Mouse (Mus musculus) urinary bladder, postnatal 4 days (tissue): ENCODE data around the gene Cacng3.
A peak's percentile ranks its signal among the peaks of the same experiment; 100 is the strongest.

Source experiments
- DNase-seq, 2 experiments: peaks; one replicate each; pipeline ENCODE4 v3.0.0; 2021 to 2022; ENCODE audit warnings: low spot score in 2 of 2

Gene Cacng3

DNA sequence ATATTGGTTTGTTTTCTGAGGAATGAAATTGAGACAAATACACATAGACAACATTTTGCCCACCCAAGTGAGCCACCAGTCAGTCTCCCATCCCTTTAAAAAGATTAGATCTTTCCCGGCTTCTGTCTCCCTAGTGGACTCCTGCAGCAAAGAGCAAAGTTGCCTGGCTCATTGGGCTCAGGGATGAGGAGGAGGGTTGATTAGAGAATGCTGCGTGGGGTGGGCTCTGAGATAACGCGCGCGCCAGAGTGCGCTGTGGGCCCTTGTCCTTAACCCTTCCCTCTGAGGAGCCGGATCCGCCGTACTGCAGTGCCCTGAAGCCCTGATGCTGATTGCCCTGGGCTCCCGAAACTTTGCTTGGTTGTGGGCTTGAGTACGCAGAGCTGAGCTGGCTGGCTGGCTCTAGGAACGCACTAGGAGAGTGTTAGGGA lies at the start of gene Cacng3:
Gene Cacng3, plus strand, starts transcription at position 51 of the 431 bp plus-strand sequence.
- DNase-seq = no peak

DNA sequence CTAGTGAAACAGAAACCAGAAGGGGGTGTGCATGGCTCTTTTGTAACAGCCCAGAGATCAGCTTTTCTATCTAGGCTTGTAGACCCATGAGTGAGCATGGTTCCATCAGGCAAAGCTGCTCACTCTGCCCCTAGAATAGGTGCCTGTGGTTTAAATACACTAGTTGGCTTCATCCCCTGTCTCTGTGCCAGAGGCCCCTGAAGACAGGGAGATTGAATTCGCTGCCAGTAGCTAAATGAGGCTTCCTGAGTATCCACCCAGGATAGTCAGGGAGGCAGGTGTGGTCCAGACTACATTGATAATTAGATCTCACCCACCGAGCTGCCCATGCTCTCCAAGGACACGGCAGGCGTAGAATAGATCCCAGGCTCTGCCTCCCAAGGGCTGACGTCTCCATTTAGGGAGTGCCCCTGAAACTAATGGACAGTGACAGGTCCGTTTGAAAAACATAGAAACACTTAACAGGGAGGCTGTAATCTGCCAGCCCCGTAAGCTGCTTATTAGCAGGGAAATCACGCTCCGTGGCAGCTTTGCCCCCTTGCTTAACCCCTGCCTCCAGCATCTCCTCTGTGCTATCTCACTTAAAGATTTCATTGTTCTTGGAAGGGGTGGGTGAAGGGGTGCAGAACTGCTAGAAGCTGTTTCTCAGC lies 48.0 kb upstream of the Cacng3 start:
- no peak for DNase-seq

DNA sequence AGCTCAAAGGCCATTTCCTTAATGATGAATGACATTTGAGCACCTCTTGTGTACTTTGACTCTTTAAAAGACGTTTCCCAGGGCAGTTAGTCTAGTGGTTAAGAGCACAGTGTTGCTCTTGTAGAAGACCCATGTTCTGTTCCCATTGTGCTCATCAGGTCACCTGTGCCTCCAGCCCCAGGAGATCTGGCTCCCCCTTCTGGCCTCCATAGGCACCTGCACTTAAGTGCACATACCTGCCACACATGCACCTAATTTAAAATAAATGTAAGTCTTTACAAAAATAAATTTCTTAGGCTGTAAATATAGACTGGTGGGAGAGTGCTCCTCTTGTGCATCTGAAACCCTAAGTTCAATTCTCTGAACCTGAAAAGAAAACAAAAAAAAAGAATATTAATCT lies 46.5 kb upstream of the Cacng3 start:
- DNase-seq = no peak

DNA sequence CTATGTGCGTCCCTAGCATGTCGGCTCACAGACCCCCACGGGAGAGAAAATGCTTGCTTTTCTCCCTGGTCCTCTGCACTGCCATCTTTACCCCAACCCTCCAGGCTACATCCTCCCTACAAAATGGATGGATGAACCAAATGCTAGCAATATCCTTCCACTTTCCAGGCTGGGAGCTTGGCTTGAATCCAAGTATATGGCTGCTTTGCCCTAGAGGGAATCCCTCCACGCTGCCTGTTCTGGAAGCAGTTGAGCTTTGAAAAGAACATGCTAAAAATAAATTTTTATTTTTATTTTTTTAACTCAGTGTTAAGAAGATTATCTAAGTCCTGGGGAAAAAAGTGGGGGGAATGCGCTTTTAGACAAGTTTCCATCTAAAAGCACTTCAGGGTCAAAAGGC lies 42.2 kb upstream of the Cacng3 start:
- no peak for DNase-seq

DNA sequence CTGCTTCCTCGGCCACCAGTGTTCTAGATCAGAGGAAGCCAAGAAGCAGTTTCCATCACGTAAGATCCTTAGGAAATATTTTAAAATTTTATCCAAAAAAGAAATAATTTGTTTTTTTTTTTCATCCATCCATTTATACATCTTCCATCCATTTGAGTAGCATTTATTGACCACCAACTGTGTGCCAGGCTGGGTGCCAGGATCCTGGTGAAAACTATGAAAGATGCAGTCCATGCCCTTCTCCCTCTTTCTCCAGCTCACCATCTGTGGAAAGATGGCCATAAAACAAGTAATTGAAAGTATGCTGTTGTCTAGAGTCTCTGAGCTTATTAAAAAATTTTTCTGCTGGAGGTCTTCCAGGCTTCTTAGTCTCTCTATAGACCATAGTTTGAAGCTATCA lies 39.9 kb upstream of the Cacng3 start:
- DNase-seq = no peak

DNA sequence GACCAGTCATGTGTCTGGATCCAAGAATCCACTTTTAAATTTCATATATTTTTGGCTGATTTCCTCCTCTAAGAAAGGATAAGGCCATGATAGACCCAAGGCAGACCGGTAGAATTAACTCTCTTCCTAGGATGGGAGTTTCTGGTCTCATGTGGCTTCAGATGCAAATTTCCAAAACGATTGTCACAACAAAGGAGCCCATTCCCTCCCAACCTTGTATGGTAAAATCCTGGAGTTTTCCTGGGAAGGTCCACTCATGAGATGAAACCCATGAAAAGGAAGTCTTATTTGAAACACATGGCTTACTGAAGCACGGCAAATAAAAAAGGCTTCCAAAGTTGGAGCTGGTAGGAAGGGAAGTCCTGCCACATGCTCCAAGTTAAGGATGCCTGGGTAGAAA lies 39.1 kb upstream of the Cacng3 start:
- DNase-seq = no peak

DNA sequence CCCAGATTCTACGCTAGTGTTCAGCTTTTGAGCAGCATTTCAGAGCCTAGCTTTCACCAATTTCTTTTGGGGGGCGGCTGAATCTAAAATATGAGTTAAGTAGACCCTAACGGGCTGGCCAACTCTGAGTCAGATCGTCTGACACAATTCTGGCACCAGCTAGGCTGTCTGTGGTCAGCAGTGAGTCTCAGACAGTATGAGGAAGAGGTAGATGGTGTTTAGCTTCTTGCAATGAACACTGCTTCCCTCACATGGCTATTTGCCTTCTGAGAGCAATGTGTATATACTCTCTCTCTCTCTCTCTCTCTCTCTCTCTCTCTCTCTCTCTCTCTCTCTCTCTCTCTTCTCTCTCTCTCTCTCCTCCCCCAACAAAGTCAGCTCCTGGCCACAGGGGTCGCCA lies 37.3 kb upstream of the Cacng3 start:
- DNase-seq = no peak

DNA sequence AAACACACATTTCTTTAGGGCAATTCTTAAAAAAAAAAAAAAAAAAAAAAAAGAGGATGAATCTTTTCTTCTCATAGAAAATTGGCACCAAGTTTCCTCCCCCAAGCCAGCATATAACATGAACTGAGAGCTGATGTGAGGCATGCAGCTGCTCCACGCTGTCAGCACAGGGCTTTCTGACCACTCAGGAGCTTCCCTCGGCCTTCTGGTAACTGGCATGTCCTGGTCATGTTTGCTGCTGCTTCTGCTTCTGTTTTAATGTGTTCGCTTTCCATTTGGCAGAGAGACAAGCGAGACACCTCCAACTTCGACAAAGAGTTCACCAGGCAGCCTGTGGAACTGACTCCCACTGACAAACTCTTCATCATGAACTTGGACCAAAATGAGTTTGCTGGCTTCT lies 36.8 kb upstream of the Cacng3 start:
- DNase-seq = no peak

DNA sequence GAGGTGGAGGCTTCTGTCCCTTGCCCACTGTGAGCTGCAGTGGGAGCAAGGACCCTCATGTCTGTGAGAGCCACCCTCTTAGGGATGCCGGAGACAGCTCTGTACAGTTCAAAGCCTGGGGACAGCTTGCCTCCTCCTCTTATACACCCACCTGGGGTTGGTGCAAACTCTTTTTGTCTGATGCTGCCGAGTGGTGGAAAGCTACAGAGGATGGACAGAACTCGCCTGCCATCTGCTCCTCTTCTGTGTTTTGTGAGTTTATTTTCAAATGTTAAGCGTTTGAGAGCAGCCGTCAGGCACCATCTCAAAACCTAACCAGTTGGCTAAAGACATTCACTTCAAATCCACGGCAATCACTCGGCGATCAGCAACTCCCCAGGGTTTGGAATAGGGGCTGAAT lies 26.6 kb upstream of the Cacng3 start:
- no peak for DNase-seq

DNA sequence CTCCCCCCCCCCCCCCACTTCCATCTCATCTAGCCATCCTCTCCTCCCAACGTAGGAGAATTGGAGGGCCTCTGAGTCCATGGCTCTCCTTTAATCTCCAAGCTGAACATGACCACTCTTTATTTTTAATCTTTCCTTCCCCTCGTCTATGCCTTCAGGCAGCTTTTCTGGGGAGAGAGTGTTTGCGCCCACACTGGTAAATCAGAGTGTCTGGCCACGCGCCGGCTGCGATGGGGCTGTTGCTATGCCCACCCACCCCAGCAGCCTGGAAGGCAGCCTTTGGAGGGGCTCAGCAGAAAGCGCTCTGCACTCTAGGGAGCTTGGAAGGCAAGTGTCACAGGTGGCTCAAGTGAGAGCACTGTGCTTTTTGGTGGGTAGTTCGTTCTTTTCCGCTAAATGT lies 21.0 kb upstream of the Cacng3 start:
- DNase-seq = no peak

DNA sequence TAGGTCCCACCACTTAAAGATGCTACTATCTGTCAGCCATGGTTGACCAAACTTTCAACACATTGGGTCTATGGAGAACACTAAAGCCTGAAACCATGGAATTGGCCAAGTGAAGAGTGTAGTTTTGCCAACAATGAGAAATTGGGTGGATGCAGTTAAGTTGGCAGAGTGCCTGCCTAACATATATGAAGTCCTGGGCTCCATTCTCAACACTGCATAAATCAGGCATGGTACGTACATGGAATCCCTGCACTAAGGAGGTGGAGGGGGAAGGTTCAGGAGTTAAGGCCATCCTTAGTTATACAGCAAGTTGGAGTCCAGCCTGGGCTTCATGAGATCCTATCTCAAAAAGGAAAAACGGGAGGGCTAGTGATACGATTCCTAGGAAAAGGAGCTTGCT lies 17.8 kb upstream of the Cacng3 start:
- no peak for DNase-seq

DNA sequence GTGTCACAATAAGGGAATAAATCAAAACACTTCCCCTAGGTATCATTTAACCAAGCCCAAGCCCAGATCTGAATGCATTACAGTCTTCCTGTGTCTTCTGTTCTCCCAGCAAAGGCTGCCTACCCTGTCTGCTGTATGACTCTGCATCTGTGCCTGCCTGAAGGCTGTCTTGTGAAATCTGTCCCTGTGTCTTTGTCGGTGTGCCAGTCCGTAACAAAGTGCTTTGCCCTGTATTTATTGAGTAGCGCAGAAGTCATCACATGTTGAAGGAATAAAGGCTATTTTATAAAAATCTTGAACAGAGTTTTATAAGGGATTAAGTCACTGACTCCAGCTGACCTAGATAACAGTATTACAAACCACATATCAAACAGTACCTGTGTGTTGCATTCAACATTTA lies 13.6 kb upstream of the Cacng3 start:
- no peak for DNase-seq

DNA sequence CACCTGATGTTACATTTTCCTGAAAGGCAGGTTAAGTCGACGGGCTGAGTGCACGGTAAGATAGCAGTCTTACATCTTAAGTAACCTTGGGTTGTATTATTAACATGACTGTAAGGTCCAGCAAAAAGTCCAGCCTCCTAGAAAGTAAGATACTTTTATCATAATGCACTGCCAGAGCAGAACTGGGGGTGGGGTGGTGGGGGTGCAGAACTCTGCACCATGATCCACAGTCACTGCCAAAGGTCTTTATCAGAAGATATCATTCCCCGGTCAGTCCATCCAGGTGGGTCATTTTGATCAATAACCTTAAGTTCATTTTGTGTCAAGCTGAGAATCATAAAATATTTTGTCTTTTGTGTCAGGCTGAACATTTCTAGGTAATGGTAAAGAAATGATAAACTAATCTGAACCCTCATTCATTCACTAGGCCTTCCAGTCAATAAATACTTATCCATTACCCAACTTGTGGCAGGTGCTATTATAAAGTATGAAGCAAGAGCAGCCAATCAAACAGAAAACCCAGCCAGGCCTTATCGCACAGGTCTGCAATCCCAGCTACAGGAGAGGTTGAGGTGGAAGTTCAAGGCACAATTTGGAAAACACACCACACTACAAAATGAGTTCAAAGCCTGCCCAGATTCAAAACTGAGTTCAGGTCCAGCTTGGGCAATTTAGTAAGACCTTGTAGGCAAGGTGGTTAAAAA lies 12.7 kb upstream of the Cacng3 start:
- no peak for DNase-seq

DNA sequence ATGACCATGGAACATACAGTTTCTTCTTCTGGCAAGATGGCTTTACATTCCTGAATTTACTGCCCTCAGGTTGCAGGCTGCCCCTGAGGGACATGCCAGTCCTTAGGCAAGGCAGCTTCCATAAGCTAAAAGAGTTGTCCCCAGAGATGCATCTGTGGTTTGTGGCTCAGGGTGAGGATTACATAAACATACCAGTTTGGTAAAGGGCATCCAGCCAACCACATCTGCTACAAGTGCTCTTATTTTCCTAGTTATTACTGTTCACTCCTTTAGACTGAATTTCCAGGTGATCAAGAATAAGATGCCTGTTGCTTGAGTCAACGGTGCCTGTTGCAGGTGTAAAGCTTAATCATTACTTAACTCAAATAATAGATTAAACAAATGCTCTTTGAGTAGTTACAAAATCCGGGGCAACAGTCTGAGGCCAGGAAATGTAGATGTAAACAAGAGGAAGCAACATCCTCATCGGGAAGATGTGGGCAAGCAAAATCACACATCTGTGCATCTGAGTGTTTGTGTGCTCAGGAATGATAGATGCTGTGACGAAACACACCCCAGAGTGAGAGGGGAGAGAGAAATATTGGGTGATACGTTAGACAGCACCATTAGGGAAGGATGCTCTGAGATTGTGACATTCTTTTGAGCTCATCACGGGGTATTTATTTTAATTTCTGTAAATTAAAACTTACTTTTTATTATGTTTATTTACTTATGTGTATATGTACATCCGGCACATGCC lies 4.8 kb upstream of the Cacng3 start:
- no peak for DNase-seq

DNA sequence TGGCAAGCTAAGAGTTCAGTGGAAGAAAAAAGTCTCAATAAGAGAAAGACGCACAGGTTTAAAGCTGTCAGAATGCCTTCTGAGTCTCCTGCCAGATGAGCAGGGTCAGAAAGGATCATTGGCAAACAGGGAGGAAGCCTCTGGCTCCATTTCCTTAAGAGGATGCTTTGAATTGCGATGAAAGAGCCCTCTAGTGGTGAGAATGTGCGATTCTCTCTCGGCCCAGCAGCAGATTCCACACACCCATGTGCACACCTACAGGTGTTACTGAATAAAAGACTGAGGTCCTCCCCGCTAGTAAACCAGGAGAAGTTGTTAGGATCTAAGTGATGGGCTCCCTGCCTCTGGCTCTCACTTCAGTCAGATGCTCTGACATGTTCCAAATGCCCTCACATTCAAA lies 2.4 kb upstream of the Cacng3 start:
- no peak for DNase-seq

DNA sequence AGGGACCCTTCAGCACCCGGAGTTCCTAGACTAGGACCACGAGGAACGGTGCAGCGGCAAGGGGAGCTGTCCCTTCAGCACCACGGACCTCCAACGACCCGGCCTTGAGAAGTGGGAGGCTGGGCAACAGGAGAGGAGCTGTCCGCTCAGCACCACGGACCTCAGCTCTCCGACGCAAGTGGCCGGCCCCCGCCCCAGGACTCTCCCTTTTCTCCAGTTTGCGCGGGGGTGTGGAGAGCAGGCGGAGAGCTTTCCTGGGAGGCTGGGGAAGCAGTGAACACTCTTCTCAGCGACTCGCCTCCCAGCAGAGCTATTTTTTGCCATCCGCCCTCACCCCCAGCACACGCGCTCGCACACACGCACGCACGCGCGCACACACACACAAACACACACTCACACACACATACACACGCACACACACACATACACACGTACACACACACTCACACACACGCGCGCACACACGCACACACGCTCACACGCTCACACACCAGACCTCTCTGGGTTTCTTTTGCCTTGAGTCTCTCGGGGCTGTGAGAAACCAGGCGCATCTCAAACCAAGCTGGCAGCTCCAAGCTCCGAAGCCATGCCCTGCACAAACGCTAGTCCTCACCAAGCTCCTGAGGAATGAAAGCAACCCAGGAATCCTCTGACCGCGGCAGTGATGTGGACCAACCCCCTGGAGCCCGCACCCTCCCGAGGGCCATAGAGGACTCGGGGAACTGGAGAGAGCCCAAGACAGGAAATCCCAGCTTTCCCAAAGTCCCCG lies 765 bp downstream of the Cacng3 start:
- DNase-seq = peak; percentile 85 to 96

DNA sequence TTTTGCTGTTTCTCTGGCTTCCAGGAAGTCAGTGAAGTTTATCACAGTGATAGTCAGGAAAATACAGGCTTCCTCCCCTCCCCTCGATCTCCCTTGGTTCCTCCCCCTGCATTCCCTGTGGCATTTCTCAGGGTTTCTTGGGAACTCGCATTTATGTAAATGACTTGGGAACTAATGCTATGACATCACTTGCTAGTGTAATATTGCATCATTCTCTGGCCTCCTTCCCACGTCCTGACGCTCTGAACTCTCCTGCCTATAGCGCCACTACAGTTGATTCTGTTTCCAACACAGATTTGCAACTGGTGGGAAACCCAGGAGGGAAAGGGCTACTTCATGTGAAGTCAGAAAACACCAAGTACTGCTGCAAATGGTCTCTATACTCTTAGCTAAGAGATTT lies 2.7 kb downstream of the Cacng3 start:
- DNase-seq = no peak

DNA sequence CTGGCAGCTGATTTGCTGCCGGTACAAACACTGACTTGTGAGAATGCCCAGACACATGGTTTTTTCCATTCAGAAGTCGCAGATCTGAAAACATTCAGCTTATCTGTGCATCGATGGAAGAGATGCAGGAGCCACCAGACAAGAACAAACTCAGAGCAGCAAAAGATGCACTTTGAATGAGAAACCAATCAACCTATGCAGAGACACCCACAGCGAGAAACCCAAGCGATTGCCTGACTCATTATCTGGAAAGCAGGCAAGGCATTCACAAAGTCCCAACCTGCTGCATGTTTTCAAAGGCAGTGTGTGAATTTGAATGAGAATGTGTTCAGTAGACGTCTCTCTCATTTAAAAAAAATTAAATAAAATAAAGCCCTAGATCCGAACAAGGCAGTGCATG lies 4.9 kb downstream of the Cacng3 start:
- no peak for DNase-seq

DNA sequence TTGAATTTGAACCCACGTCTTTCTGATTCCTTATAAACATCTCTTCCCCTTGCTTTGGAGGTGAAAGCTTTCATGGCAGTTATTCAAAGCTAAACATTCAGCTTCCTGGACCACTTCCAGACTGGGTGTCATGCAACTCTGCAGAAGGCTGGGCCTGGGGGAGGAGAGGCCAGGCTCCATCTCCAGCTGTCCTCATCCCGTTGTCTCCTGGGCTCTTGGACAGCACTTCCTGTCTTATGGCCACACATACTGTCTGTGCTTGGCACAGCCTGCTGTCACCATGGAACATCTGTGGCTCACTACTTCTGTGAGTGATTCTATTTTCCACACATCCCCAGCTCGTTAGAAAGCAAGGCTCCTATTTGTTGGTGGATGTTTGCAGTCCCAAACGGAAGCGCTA lies 31.5 kb downstream of the Cacng3 start:
- DNase-seq = no peak

DNA sequence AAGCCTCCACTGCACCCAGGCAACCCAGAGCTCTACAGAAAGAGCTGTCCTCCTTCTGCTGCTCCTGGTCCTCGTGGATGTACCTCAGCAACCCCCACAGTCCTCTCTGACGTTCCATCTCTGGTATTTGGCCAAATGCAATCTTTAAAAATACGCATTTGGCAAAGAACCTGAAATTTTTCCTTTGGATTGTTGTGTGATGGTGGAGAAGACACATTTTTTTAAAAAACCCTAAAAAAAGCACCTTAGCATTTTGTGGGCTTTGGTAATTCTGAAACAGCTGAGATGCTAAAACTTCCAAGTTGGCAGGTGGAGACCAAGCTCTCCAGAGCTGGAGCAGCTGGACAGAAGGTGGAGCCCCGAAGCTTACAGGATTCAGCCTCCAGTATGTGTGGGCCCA lies 32.2 kb downstream of the Cacng3 start:
- DNase-seq = no peak

DNA sequence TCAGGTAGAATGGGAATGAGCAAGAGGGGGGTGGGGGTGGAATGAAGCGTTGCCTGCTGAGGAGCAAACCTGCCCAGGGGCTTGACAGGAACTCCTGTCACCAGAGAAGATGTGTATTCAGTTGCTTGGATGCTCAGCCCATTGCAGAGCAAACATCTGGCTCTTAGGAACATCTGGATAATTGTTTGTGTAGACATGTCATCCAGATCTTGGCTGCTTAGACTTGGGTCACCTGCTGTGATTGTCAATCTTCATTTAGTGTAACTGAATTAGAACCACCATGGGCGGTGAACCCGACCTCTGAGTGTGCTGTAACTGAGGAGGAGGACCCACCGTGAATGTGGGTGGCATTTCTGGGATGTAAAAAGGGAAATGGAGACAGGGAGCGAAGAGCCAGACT lies 36.4 kb downstream of the Cacng3 start:
- DNase-seq = no peak

DNA sequence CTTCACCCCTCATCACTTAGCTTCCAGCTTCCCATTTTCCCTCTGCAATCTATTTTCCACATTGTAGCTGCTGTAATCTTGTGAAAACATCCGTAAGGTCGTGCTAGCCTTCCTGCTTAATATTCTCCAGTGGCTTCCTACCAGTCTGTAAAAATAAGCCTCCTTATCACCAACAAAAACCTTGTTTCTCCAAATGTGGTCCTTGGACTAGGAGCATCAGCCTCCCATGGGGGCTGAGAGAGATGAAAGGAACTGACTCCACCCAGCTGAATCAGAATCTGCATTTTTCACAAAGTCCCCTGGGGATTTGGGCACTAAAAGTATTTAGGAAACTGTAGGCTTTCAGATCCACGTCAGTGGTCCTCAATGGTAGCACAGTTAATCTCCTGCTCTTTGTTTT lies 46.0 kb downstream of the Cacng3 start:
- no peak for DNase-seq
